Mouse (Mus musculus): ENCODE data around the gene Ccl25.

DNA sequence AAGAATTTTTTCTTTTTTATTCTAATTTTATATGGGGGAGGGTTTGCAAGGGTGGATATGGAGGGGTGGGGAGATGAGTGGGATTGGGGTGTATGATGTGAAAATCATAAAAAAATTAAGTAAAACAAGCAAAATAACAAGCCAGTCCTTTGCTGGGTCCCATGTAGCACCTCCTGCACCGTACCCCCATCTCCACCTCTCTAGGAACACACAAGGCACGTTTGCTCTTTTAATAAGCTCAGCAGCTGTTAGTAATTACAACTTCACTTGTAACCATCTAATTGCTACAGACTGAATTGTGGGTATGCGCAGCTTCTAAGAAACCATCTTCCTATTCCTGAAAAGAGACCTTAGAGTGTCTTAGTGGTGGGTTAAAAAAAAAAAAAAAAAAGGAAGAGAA lies 15.2 kb downstream of the Ccl25 start:
- TF ChIP-seq GATA1 (IDR thresholded peaks at IDR 0.05; ENCODE audit: borderline replicate concordance, low read length), result no peak
- TF ChIP-seq FLI1 (IDR thresholded peaks at IDR 0.05; ENCODE audit: low read length), result no peak
